Comparison of ENCODE assay signal across 8 mouse cellular contexts in genomic region chr13:112099953-112100591, GRCm38 (mm10).
A peak's percentile ranks its signal among the peaks of the same experiment; 100 is the strongest.
DNase-seq lines count a peak whose midpoint lies in the region; ATAC-seq and TF ChIP-seq lines count a peak whose summit lies in the region.
"Had no signal": no experiment of that assay in that cellular context is flagged by ENCODE, and none has a peak within 500 bp of the region (broad histone marks: within the 10 kb centered on the region; RNA-seq: fewer than 3 reads in every experiment).

No protein-coding gene starts in this region.

- in situ Hi-C loops in ES-E14 (cut with MboI; ENCODE audit: low sequenced_read_pairs in 2 of 2, unreplicated experiment in 2 of 2) = no loop called here

- 28% methylated on average over 7 of the region's 7 CpGs for WGBS in hindbrain, embryonic 15.5 days

- no peaks in the 10 kb centered on the region for H3K9me3 ChIP-seq in ES-E14 (ENCODE audit: control insufficient read depth, insufficient read depth, low read depth, low read length)
- no peaks in the 10 kb centered on the region for H3K9me3 ChIP-seq in hindbrain, embryonic 15.5 days

- H3K27ac ChIP-seq in ES-E14 (ENCODE audit: insufficient read depth, low read depth, low read length, poor library complexity, severe bottlenecking) = peak overlapping the region; percentile 5; the same call in 1 of the 2 replicates
- 0 out of 2 replicates have a peak overlapping the region, but pooled peaks have one; percentile 37 for H3K27ac ChIP-seq in brown adipose tissue, adult 24 weeks (replicated peaks; ENCODE audit: low read depth, low read length)
- H3K27ac ChIP-seq in hindbrain, embryonic 15.5 days (replicated peaks) = peak overlapping the region; percentile 94
- H3K27ac ChIP-seq: macrophage had no signal

- H3K4me2 ChIP-seq in hindbrain, embryonic 15.5 days = peak overlapping the region; percentile 83

- no peak overlapping the region for H3K9ac ChIP-seq in ES-E14 (ENCODE audit: insufficient read depth, low read depth, low read length, poor library complexity, severe bottlenecking)
- H3K9ac ChIP-seq in hindbrain, embryonic 15.5 days = peak overlapping the region; percentile 61

- no peaks in the 10 kb centered on the region for H3K27me3 ChIP-seq in hindbrain, embryonic 15.5 days

- H3K4me3 ChIP-seq in ES-E14 (ENCODE audit: insufficient read depth in 1 of 2, low read depth in 1 of 2, low read length in 2 of 2, poor library complexity in 1 of 2, severe bottlenecking in 1 of 2) = peak overlapping the region in 1 of 2 experiments; percentile 52; a peak in 2 of 4 replicates
- peak overlapping the region; percentile 59 for H3K4me3 ChIP-seq in brown adipose tissue, adult 24 weeks (ENCODE audit: insufficient read depth, low read depth, low read length)
- H3K4me3 ChIP-seq in hindbrain, embryonic 15.5 days = peak overlapping the region; percentile 49

- H3K36me3 ChIP-seq in ES-E14 (ENCODE audit: control insufficient read depth, insufficient read depth, low read length, poor library complexity, severe bottlenecking) = no peaks in the 10 kb centered on the region
- H3K36me3 ChIP-seq in hindbrain, embryonic 15.5 days = no peaks in the 10 kb centered on the region

- ATAC-seq in hindbrain, embryonic 15.5 days (ENCODE audit: low FRiP score, low read depth) = peak; percentile 36

- no peak for DNase-seq in ES-E14 (ENCODE audit: low read depth, low spot score)
- peak; percentile 27 to 59 for DNase-seq in lung, postnatal 4 days
- no peak for DNase-seq in right cerebral cortex, postnatal 4 days
- DNase-seq in left cerebral cortex, adult 11 months (ENCODE audit: low spot score) = no peak
- no peak for DNase-seq in right cerebral cortex, adult 2 months (ENCODE audit: low spot score in 2 of 2)

- H3K4me1 ChIP-seq in ES-E14 (ENCODE audit: control insufficient read depth in 2 of 2, insufficient read depth in 2 of 2, low read length in 2 of 2, poor library complexity in 1 of 2) = peaks cover 6 to 7% of the 10 kb centered on the region in 2 experiments; a peak in 2 of 4 replicates
- peaks cover 13% of the 10 kb centered on the region for H3K4me1 ChIP-seq in brown adipose tissue, adult 24 weeks (ENCODE audit: control insufficient read depth, insufficient read depth, insufficient read length, low read length)
- peaks cover 15% of the 10 kb centered on the region for H3K4me1 ChIP-seq in hindbrain, embryonic 15.5 days (replicated peaks)

TF ChIP-seq in ES-E14, 5 proteins besides CTCF, POLR2A, EP300 and RAD21:
- TF ChIP-seq MAFK (IDR thresholded peaks at IDR 0.05; ENCODE audit: insufficient read depth, low read depth, low read length) = no peak
- peak; percentile 85 for TF ChIP-seq ZNF384 (IDR thresholded peaks at IDR 0.05; ENCODE audit: low read depth, low read length)

Comparison
In these comparisons a context has a peak if more than half of its experiments do, and no peak if none do; other contexts are left out.
1. DNase-seq: peak in lung, postnatal 4 days (2 of 2); none in ES-E14 (single experiment), right cerebral cortex, postnatal 4 days (single experiment), left cerebral cortex, adult 11 months (single experiment) and right cerebral cortex, adult 2 months (0 of 2).
2. H3K27ac ChIP-seq: peak in every context shown above with its lines; median percentile 94 in hindbrain, embryonic 15.5 days; 37 in brown adipose tissue, adult 24 weeks; 5 in ES-E14.